Mouse (Mus musculus) embryonic fibroblast, embryonic 13.5 days (primary cell): Measurements from ENCODE around the gene Msx3.

Experiments
- CTCF ChIP-seq: IDR thresholded peaks from 2 replicates; pipeline ENCODE4 v1.5.1; 2011; ENCODE audit warnings: mild to moderate bottlenecking, control low read depth, low read length, moderate library complexity, borderline replicate concordance; ENCODE audit not compliant: insufficient read depth
- POLR2A ChIP-seq: IDR thresholded peaks from 2 replicates; pipeline ENCODE4 v1.6.1; 2011; ENCODE audit warnings: low read depth, mild to moderate bottlenecking, control low read depth, low read length, moderate library complexity

GRCm38 (mm10) chr7:140031771-140032170 lies 17.1 kb downstream of the Msx3 start:
- TF ChIP-seq POLR2A (no peak), CTCF (no peak)
